Mouse (Mus musculus): ENCODE results near the gene Klf7. TPM values are rescaled to one million over a fixed set of nuclear protein-coding genes. Genes with fewer than 3 reads are reported as not detected.

Klf7 gene
- polyA plus RNA-seq, 1 experiment = 11.8 TPM

DNA sequence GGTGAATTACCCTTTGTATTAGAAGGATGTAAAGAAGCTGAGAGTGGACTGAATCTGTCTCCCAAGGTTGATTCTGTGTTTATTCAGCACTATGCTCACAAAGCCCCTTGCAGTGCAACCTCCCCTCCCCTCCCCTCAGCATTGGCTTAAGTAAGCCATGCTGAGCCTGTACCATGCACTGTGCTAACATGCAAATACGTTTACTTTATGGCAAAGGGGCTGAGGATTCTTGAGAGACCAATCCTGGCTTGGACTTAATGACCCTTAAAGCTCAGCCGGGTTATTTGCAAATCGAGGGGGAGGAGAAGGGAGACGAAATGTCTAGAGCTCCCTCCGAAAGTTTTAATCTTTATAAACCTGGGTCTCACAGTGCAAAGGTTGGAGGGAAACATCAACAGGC lies 16.0 kb downstream of the Klf7 start:
- Histone ChIP-seq H3K4me3 (ENCODE audit: insufficient read depth, low read length) (no peak overlapping the region), H3K4me1 (ENCODE audit: control insufficient read depth, insufficient read depth, low read length) (peaks cover 29% of the 10 kb centered on the region), H3K27ac (ENCODE audit: insufficient read depth, low read depth, low read length) (no peak overlapping the region)
- TF ChIP-seq POLR2A (IDR thresholded peaks at IDR 0.05; ENCODE audit: borderline replicate concordance, low read depth, low read length) (no peak), CTCF (IDR thresholded peaks at IDR 0.05; ENCODE audit: low read depth, low read length) (no peak)

GRCm38 (mm10) chr1:64105181-64105646 lies 16.9 kb downstream of the Klf7 start:
- no peak overlapping the region for H3K27ac ChIP-seq (ENCODE audit: insufficient read depth, low read depth, low read length)

DNA sequence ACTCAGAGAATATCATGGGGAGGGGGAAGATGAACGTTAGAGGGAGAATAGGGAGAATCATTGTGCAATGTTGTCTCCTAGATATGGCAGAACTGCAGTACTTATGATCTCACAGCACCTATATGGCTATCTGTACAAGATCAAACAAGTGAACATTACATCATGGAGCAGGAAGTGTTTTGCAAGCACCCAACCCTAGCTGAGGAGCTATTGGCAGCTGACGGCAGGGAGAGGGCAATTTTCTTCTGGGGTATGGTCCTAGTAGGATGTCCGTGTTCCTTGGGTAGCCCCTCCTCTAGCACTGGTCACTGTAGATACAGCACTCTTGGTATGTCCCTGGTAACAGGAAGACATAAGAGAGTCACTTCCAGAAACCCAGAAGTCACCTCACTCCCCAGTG lies 17.4 kb downstream of the Klf7 start:
- TF ChIP-seq POLR2A (IDR thresholded peaks at IDR 0.05; ENCODE audit: borderline replicate concordance, low read depth, low read length) (no peak), CTCF (IDR thresholded peaks at IDR 0.05; ENCODE audit: low read depth, low read length) (no peak)
- peaks cover 29% of the 10 kb centered on the region for H3K4me1 ChIP-seq (ENCODE audit: control insufficient read depth, insufficient read depth, low read length)
- H3K27ac ChIP-seq (ENCODE audit: insufficient read depth, low read depth, low read length) = no peak overlapping the region
- no peak overlapping the region for H3K4me3 ChIP-seq (ENCODE audit: insufficient read depth, low read length)

More at GRCm38 (mm10) chr1:64105181-64105646, 16.9 kb downstream of the Klf7 start:
- TF ChIP-seq CTCF (IDR thresholded peaks at IDR 0.05; ENCODE audit: low read depth, low read length) (no peak), POLR2A (IDR thresholded peaks at IDR 0.05; ENCODE audit: borderline replicate concordance, low read depth, low read length) (no peak)
- Histone ChIP-seq H3K4me1 (ENCODE audit: control insufficient read depth, insufficient read depth, low read length) (peaks cover 29% of the 10 kb centered on the region), H3K4me3 (ENCODE audit: insufficient read depth, low read length) (no peak overlapping the region)

DNA sequence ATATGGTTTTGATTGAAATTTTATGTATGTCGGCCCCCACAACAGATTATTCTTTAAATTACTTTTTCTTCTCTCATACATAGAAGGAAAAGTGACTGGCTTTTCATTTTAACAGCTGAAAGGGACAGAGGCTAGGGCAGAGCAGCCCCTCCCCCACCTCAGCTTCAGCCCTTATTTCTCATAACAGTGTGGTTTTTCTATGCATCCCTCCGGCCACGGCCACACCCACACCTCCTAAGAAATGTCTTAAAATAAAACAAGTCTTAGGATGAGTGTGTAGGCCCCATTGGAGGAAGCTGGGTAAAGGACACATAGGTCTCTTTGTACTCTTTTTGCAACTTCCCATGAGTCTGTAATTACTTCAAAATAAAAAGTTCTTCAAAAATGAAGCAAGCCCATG lies 20.8 kb downstream of the Klf7 start:
- Histone ChIP-seq H3K27ac (ENCODE audit: insufficient read depth, low read depth, low read length) (no peak overlapping the region), H3K4me3 (ENCODE audit: insufficient read depth, low read length) (no peak overlapping the region), H3K4me1 (ENCODE audit: control insufficient read depth, insufficient read depth, low read length) (peaks cover 39% of the 10 kb centered on the region)
- TF ChIP-seq POLR2A (IDR thresholded peaks at IDR 0.05; ENCODE audit: borderline replicate concordance, low read depth, low read length) = no peak
- TF ChIP-seq CTCF (IDR thresholded peaks at IDR 0.05; ENCODE audit: low read depth, low read length) = no peak

- H3K4me1 ChIP-seq (ENCODE audit: control insufficient read depth, insufficient read depth, low read length) = peaks cover 26% of the 10 kb centered on the region
- no peak for TF ChIP-seq CTCF (IDR thresholded peaks at IDR 0.05; ENCODE audit: low read depth, low read length)
- TF ChIP-seq POLR2A (IDR thresholded peaks at IDR 0.05; ENCODE audit: borderline replicate concordance, low read depth, low read length) = no peak
- no peak overlapping the region for H3K4me3 ChIP-seq (ENCODE audit: insufficient read depth, low read length)
- H3K27ac ChIP-seq (ENCODE audit: insufficient read depth, low read depth, low read length) = no peak overlapping the region
Measured at GRCm38 (mm10) chr1:64098800-64099199, 23.3 kb downstream of the Klf7 start.

GRCm38 (mm10) chr1:64097640-64098287 lies 24.3 kb downstream of the Klf7 start:
- H3K27ac ChIP-seq (ENCODE audit: insufficient read depth, low read depth, low read length) = 0 out of 2 replicates have a peak overlapping the region, but pooled peaks have one; percentile 19
- TF ChIP-seq CTCF (IDR thresholded peaks at IDR 0.05; ENCODE audit: low read depth, low read length) = no peak
- TF ChIP-seq POLR2A (IDR thresholded peaks at IDR 0.05; ENCODE audit: borderline replicate concordance, low read depth, low read length) = no peak
- no peak overlapping the region for H3K4me3 ChIP-seq (ENCODE audit: insufficient read depth, low read length)
- H3K4me1 ChIP-seq (ENCODE audit: control insufficient read depth, insufficient read depth, low read length) = peaks cover 26% of the 10 kb centered on the region

- Histone ChIP-seq H3K4me1 (ENCODE audit: control insufficient read depth, insufficient read depth, low read length) (peaks cover 25% of the 10 kb centered on the region), H3K27ac (ENCODE audit: insufficient read depth, low read depth, low read length) (no peak overlapping the region), H3K4me3 (ENCODE audit: insufficient read depth, low read length) (no peak overlapping the region)
- TF ChIP-seq CTCF (IDR thresholded peaks at IDR 0.05; ENCODE audit: low read depth, low read length) (no peak), POLR2A (IDR thresholded peaks at IDR 0.05; ENCODE audit: borderline replicate concordance, low read depth, low read length) (no peak)
Measured at GRCm38 (mm10) chr1:64093018-64093417, 29.1 kb downstream of the Klf7 start.

DNA sequence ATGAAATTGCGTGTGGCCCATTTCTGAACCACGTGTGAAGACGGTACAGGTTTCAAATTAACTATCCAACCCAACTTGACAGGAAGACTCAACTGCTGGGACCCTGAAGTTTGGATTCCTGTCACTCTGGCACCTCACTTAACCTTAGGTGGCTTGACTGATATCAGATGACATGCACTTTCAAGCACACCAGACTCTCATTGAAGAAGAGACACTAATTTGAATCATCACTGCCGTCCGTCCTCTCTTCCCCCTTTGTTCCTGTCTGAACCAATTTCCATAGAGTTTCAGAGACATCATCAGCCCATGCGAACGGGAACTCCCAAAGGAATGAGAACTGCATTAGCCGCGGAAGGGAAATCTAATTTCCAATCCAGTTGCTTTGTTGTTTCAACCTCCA lies 30.5 kb downstream of the Klf7 start:
- TF ChIP-seq POLR2A (IDR thresholded peaks at IDR 0.05; ENCODE audit: borderline replicate concordance, low read depth, low read length) (no peak), CTCF (IDR thresholded peaks at IDR 0.05; ENCODE audit: low read depth, low read length) (no peak)
- Histone ChIP-seq H3K4me3 (ENCODE audit: insufficient read depth, low read length) (no peak overlapping the region), H3K4me1 (ENCODE audit: control insufficient read depth, insufficient read depth, low read length) (peaks cover 14% of the 10 kb centered on the region), H3K27ac (ENCODE audit: insufficient read depth, low read depth, low read length) (no peak overlapping the region)

GRCm38 (mm10) chr1:64090566-64090965 lies 31.5 kb downstream of the Klf7 start:
- TF ChIP-seq POLR2A (IDR thresholded peaks at IDR 0.05; ENCODE audit: borderline replicate concordance, low read depth, low read length) = no peak
- no peak for TF ChIP-seq CTCF (IDR thresholded peaks at IDR 0.05; ENCODE audit: low read depth, low read length)
- Histone ChIP-seq H3K27ac (ENCODE audit: insufficient read depth, low read depth, low read length) (no peak overlapping the region), H3K4me3 (ENCODE audit: insufficient read depth, low read length) (no peak overlapping the region), H3K4me1 (ENCODE audit: control insufficient read depth, insufficient read depth, low read length) (peaks cover 12% of the 10 kb centered on the region)

DNA sequence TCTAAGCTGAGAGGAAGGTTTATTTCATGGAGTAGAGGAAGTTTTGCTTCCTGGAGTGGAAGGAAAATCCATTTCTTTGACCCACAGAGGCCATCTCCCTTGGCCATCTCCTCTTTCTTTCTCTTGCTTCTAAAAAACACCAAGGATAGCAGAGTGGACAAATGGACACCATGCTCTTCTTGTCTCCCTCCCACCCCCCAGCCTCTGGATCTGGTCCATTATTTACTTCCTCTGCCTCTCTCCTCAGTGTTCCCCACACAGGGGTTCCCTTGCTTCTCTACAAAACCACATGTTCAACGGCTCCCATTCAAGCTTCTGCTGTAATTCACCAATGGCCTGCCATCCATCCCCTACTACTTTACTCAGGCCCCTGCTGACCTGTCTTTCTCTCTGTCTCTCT lies 32.4 kb downstream of the Klf7 start:
- Histone ChIP-seq H3K4me1 (ENCODE audit: control insufficient read depth, insufficient read depth, low read length) (peaks cover 12% of the 10 kb centered on the region), H3K27ac (ENCODE audit: insufficient read depth, low read depth, low read length) (no peak overlapping the region), H3K4me3 (ENCODE audit: insufficient read depth, low read length) (no peak overlapping the region)
- TF ChIP-seq CTCF (IDR thresholded peaks at IDR 0.05; ENCODE audit: low read depth, low read length) (no peak), POLR2A (IDR thresholded peaks at IDR 0.05; ENCODE audit: borderline replicate concordance, low read depth, low read length) (no peak)

All from bone marrow macrophage, adult 2 months (primary cell).